9 mouse cellular contexts compared by ENCODE assay signal in genomic region chr13:88823522-88824419, GRCm38 (mm10). TPM values are rescaled to one million over a fixed set of nuclear protein-coding genes. Genes with fewer than 3 reads are reported as not detected.
DNase-seq lines count a peak whose midpoint lies in the region; ATAC-seq and TF ChIP-seq lines count a peak whose summit lies in the region.
"Had no signal": no experiment of that assay in that cellular context is flagged by ENCODE, and none has a peak within 500 bp of the region (broad histone marks: within the 10 kb centered on the region; RNA-seq: fewer than 3 reads in every experiment).

No protein-coding gene starts in this region.

- under 1% methylated on average over 25 of the region's 25 CpGs for WGBS in forebrain, embryonic 12.5 days
- WGBS in liver, embryonic 14.5 days (ENCODE audit: insufficient replicate concordance): 3% methylated on average over 25 of the region's 25 CpGs
- WGBS in neural tube, embryonic 15.5 days: under 1% methylated on average over 25 of the region's 25 CpGs

- no peak overlapping the region for H3K27ac ChIP-seq in ES-Bruce4 (ENCODE audit: insufficient read depth, low read length)
- H3K27ac ChIP-seq in forebrain, embryonic 12.5 days: peak overlapping the region; percentile 83
- H3K27ac ChIP-seq in liver, embryonic 14.5 days: no peak overlapping the region
- peak overlapping the region; percentile 86 for H3K27ac ChIP-seq in neural tube, embryonic 15.5 days (replicated peaks)

- no peaks in the 10 kb centered on the region for H3K36me3 ChIP-seq in ES-Bruce4 (ENCODE audit: control insufficient read depth, insufficient read depth, low read length, poor library complexity, severe bottlenecking)
- H3K36me3 ChIP-seq in forebrain, embryonic 12.5 days (replicated peaks): no peaks in the 10 kb centered on the region
- H3K36me3 ChIP-seq in liver, embryonic 14.5 days (replicated peaks; ENCODE audit: control insufficient read depth, insufficient read depth, low read depth): no peaks in the 10 kb centered on the region
- H3K36me3 ChIP-seq in neural tube, embryonic 15.5 days: no peaks in the 10 kb centered on the region

- peak; percentile 79 for ATAC-seq in forebrain, embryonic 12.5 days (ENCODE audit: low FRiP score)
- no peak for ATAC-seq in liver, embryonic 14.5 days (ENCODE audit: insufficient read depth)
- ATAC-seq in neural tube, embryonic 15.5 days (ENCODE audit: low FRiP score): peak; percentile 58

- H3K4me3 ChIP-seq in ES-Bruce4 (ENCODE audit: low read depth, low read length): peak overlapping the region; percentile 42
- H3K4me3 ChIP-seq in forebrain, embryonic 12.5 days (replicated peaks): peak overlapping the region; percentile 65
- peak overlapping the region; percentile 12 to 50; a peak in 3 of 4 replicates for H3K4me3 ChIP-seq in liver, embryonic 14.5 days (ENCODE audit: insufficient read depth in 1 of 2, low read depth in 2 of 2, low read length in 2 of 2)
- H3K4me3 ChIP-seq in neural tube, embryonic 15.5 days (replicated peaks): peak overlapping the region; percentile 82
- H3K4me3 ChIP-seq: erythroblast, embryonic 14.5 days had no signal

- no peaks in the 10 kb centered on the region for H3K9me3 ChIP-seq in ES-Bruce4 (replicated peaks; ENCODE audit: control insufficient read depth, insufficient read depth, low read length, poor library complexity, severe bottlenecking)
- no peaks in the 10 kb centered on the region for H3K9me3 ChIP-seq in forebrain, embryonic 12.5 days
- H3K9me3 ChIP-seq in liver, embryonic 14.5 days (ENCODE audit: control insufficient read depth, low read length): no peaks in the 10 kb centered on the region
- H3K9me3 ChIP-seq in neural tube, embryonic 15.5 days (replicated peaks): no peaks in the 10 kb centered on the region

- no peak for TF ChIP-seq POLR2A in ES-Bruce4 (IDR thresholded peaks at IDR 0.05; ENCODE audit: insufficient read depth, low read length)

- H3K9ac ChIP-seq in ES-Bruce4 (ENCODE audit: low read depth, poor library complexity, severe bottlenecking): no peak overlapping the region
- H3K9ac ChIP-seq in forebrain, embryonic 12.5 days: peak overlapping the region; percentile 68
- H3K9ac ChIP-seq in liver, embryonic 14.5 days (replicated peaks): no peak overlapping the region
- H3K9ac ChIP-seq in neural tube, embryonic 15.5 days (replicated peaks): peak overlapping the region; percentile 85

- peak overlapping the region; percentile 88 for H3K4me2 ChIP-seq in forebrain, embryonic 12.5 days
- peak overlapping the region; percentile 13; the same call in 1 of the 2 replicates for H3K4me2 ChIP-seq in liver, embryonic 14.5 days (ENCODE audit: low read depth)
- H3K4me2 ChIP-seq in neural tube, embryonic 15.5 days: peak overlapping the region; percentile 90

- TF ChIP-seq EP300 in ES-Bruce4 (IDR thresholded peaks at IDR 0.05; ENCODE audit: insufficient read depth, low read depth, low read length): no peak
- no peak for TF ChIP-seq EP300 in liver, embryonic 14.5 days (IDR thresholded peaks at IDR 0.05; ENCODE audit: low read depth)

- DNase-seq in 3T3-L1 (ENCODE audit: low read depth, low spot score): peak; percentile 72
- peak; percentile 11 for DNase-seq in kidney, postnatal 14 days
- DNase-seq in liver, embryonic 14.5 days (ENCODE audit: low read depth in 3 of 3, low spot score in 3 of 3): no peak
- DNase-seq in urinary bladder, postnatal 25 days (ENCODE audit: low spot score): no peak
- DNase-seq in gastrocnemius, adult 18-20 months (ENCODE audit: low spot score): no peak

- peaks cover 5% of the 10 kb centered on the region; the same call in 1 of the 2 replicates for H3K27me3 ChIP-seq in ES-Bruce4 (ENCODE audit: control insufficient read depth, insufficient read depth, low read length, poor library complexity, severe bottlenecking)
- H3K27me3 ChIP-seq in forebrain, embryonic 12.5 days: peaks cover 3% of the 10 kb centered on the region; the same call in 1 of the 2 replicates
- H3K27me3 ChIP-seq in liver, embryonic 14.5 days (ENCODE audit: control insufficient read depth, insufficient read depth, low read length): peaks cover 13% of the 10 kb centered on the region
- H3K27me3 ChIP-seq in neural tube, embryonic 15.5 days (replicated peaks): no peaks in the 10 kb centered on the region

- TF ChIP-seq CTCF in ES-Bruce4 (IDR thresholded peaks at IDR 0.05; ENCODE audit: low read depth, low read length): no peak
- TF ChIP-seq CTCF in liver, embryonic 14.5 days (IDR thresholded peaks at IDR 0.05; ENCODE audit: low read depth): no peak

- H3K4me1 ChIP-seq in ES-Bruce4 (ENCODE audit: control insufficient read depth, insufficient read depth, low read length): peaks cover 1% of the 10 kb centered on the region
- H3K4me1 ChIP-seq in forebrain, embryonic 12.5 days: peaks cover 18% of the 10 kb centered on the region
- H3K4me1 ChIP-seq in liver, embryonic 14.5 days (replicated peaks; ENCODE audit: control insufficient read depth in 2 of 2, insufficient read depth in 2 of 2, low read length in 1 of 2): no peaks in the 10 kb centered on the region
- H3K4me1 ChIP-seq in neural tube, embryonic 15.5 days: peaks cover 18% of the 10 kb centered on the region

RNA-seq across cellular contexts. Expression of gene Edil3, which starts 2.5 kb away (rescaled TPM):
- polyA plus RNA-seq in ES-Bruce4 (2011; ENCODE audit: insufficient read depth, insufficient read length, low read depth, missing spikeins): 0.24 and 1.0 TPM in 2 replicates
- 34.9 and 38.9 TPM in 2 replicates for polyA plus RNA-seq in forebrain, embryonic 12.5 days (2016; fragmentation: Nextera tagmentation; extraction: Ambion mirVana)
- polyA plus RNA-seq in liver, embryonic 14.5 days (2012; rRNA removed): 0.06 and 0.08 TPM in 2 replicates
- polyA plus RNA-seq in liver, embryonic 14.5 days (2014; fragmentation: Nextera tagmentation; extraction: Ambion mirVana): 0.20 and 0.25 TPM in 2 replicates
- 49.3 and 66.3 TPM in 2 replicates for polyA plus RNA-seq in neural tube, embryonic 15.5 days (2015; fragmentation: Nextera tagmentation; extraction: Ambion mirVana)
- total RNA-seq in gastrocnemius, adult 18-20 months (2021): under 1 TPM; 0.09 to 0.59 TPM
- polyA plus RNA-seq: erythroblast, embryonic 14.5 days had no signal

Comparison
In these comparisons a context has a peak if more than half of its experiments do, and no peak if none do; other contexts are left out.
1. DNase-seq: peak in 3T3-L1 (single experiment) and kidney, postnatal 14 days (single experiment); none in liver, embryonic 14.5 days (0 of 3), urinary bladder, postnatal 25 days (single experiment) and gastrocnemius, adult 18-20 months (single experiment).
2. H3K27ac ChIP-seq: peak in forebrain, embryonic 12.5 days (single experiment) and neural tube, embryonic 15.5 days (single experiment); none in ES-Bruce4 (single experiment) and liver, embryonic 14.5 days (single experiment).
3. H3K4me3 ChIP-seq: peak in every context shown above with its lines; median percentile 82 in neural tube, embryonic 15.5 days; 65 in forebrain, embryonic 12.5 days; 42 in ES-Bruce4; 31 in liver, embryonic 14.5 days.
4. H3K9ac ChIP-seq: peak in forebrain, embryonic 12.5 days (single experiment) and neural tube, embryonic 15.5 days (single experiment); none in ES-Bruce4 (single experiment) and liver, embryonic 14.5 days (single experiment).
5. H3K4me2 ChIP-seq: peak in every context shown above with its lines; median percentile 90 in neural tube, embryonic 15.5 days; 88 in forebrain, embryonic 12.5 days; 13 in liver, embryonic 14.5 days.
6. RNA of gene Edil3, which starts 2.5 kb away (polyA plus RNA-seq): 49.3 to 66.3 TPM in neural tube, embryonic 15.5 days and 34.9 to 38.9 TPM in forebrain, embryonic 12.5 days; 0.24 to 1.0 TPM in ES-Bruce4 and 0.06 to 0.25 TPM in liver, embryonic 14.5 days; every median in the first group is over 10 times any median in the second.